Mouse (Mus musculus): ENCODE results near the gene Snx20.

DNA sequence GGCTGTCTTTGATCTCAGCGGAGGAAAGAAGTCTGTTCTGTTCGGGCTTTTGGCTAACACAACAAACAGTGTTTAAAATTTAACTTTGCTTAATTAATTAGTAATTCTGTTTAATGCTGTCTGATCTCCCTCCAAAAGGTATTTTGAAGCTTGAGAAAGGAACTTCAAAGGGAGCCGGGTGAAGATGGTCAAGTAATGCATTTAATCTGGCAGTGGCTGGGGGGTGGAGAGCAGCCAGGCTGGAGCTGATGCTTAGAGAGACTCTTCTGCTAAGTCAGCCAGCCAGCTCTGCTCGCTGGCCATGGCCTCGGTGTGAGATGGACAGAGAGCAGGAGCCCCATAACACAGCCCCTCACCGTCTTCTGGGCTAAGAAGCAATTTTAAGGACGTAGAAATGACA lies 56.7 kb downstream of the Snx20 start:
- no peak for TF ChIP-seq POLR2A (IDR thresholded peaks at IDR 0.05; ENCODE audit: insufficient read depth, low read length)
- no peak for TF ChIP-seq CTCF (IDR thresholded peaks at IDR 0.05; ENCODE audit: low read depth, low read length)
- TF ChIP-seq EP300 (IDR thresholded peaks at IDR 0.05; ENCODE audit: insufficient read depth, low read depth, low read length): no peak
